Mouse (Mus musculus) hindbrain, postnatal 0 days (tissue): ENCODE measurements around the gene Abca8b. TPM values are rescaled to one million over a fixed set of nuclear protein-coding genes. Genes with fewer than 3 reads are reported as not detected.
"Not testable (repeated sequence)": the region's sequence is repeated elsewhere in the genome, so short reads cannot be mapped to it uniquely, and the experiment has no call there.

Experiments used
- ATAC-seq: fragments of 200-750 bp; cut with Nextera tagmentation; 2 replicates; pipeline ENCODE4 v1.8.0; 2017; ENCODE audit warnings: mild to moderate bottlenecking, moderate TSS enrichment, moderate library complexity
- DNase-seq: peaks from one replicate; pipeline ENCODE4 v3.0.0-alpha.2; 2015; ENCODE audit warnings: low spot score
- H3K27ac ChIP-seq: fragments of 300-500 bp; sonication (generic); 2 replicates; pipeline ENCODE4 v1.5.1; 2014; ENCODE audit warnings: mild to moderate bottlenecking
- H3K27me3 ChIP-seq: fragments of 300-500 bp; sonication (generic); 2 replicates; pipeline ENCODE4 v1.6.1; 2014; ENCODE audit warnings: low read length, mixed read lengths; ENCODE audit not compliant: insufficient read depth
- H3K36me3 ChIP-seq: fragments of 300-500 bp; sonication (generic); 2 replicates; pipeline ENCODE4 v1.6.1; 2014; ENCODE audit warnings: low read length, mixed read lengths; ENCODE audit not compliant: insufficient read depth
- H3K4me1 ChIP-seq: fragments of 300-500 bp; sonication (generic); 2 replicates; pipeline ENCODE4 v1.6.1; 2014; ENCODE audit warnings: antibody characterized with exemption, low read length, mixed read lengths; ENCODE audit not compliant: insufficient read depth
- H3K4me2 ChIP-seq: fragments of 300-500 bp; sonication (generic); 2 replicates; pipeline ENCODE4 v1.6.1; 2014; ENCODE audit warnings: low read depth, mild to moderate bottlenecking, low read length, moderate library complexity, mixed read lengths
- H3K4me3 ChIP-seq: fragments of 300-500 bp; sonication (generic); 2 replicates; pipeline ENCODE4 v1.5.1; 2014; ENCODE audit warnings: low read length
- H3K9ac ChIP-seq: fragments of 300-500 bp; sonication (generic); replicated peaks from 2 replicates; pipeline ENCODE4 v1.6.1; 2014; ENCODE audit warnings: mild to moderate bottlenecking, low read length, moderate library complexity, mixed read lengths
- H3K9me3 ChIP-seq: fragments of 300-500 bp; sonication (generic); 2 replicates; pipeline ENCODE4 v1.6.1; 2016; ENCODE audit warnings: low read length, mixed read lengths
- CTCF ChIP-seq: IDR thresholded peaks from 2 replicates; pipeline ENCODE4 v1.5.1; 2016; ENCODE audit warnings: antibody characterized with exemption, control low read depth, low read depth
- WGBS: fragments of 180-500 bp; shearing (Covaris S2); extraction: QIAGEN DNeasy Blood & Tissue Kit; methylation state at CpG from one replicate; pipeline ENCODE4 v1.1.7; 2014; 5-methylcytosine and 5-hydroxymethylcytosine counted together
- polyA plus RNA-seq: library from polyadenylated mRNA; unstranded; fragments of >200 nt; fragmentation: Nextera tagmentation; extraction: Ambion mirVana; gene quantifications from 2 replicates; pipeline ENCODE4 v1.2.1, GENCODE M21; 2015
- total RNA-seq: library from RNA; depleted of rRNA; stranded (reverse); fragments of >200 nt; gene quantifications from 2 replicates; pipeline ENCODE4 v1.2.3, GENCODE M21; 2014

The Abca8b gene
- total and polyA plus RNA-seq, 2 experiments from 2014 or later, result 1.0 to 3.0 TPM

DNA sequence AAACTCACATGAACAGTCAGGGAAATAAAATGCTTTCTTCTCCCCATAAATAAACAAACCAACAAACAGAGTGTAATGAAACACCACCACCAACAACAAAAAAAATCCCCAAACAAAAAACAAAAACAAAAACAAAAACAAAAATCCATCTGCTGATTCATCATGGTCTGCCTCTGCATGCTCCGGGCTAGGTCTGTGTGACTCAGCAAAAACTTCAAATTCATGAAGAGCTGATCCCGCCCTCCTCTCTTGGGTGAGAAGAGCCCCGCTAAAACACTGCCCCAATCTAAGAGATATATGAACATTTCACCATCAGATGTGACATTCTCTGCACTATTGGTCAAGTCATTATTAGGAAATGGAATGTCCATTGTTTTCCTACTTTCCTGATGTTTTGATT, 4.4 kb downstream of the Abca8b start:
- no peaks in the 10 kb centered on the region for H3K9me3 ChIP-seq
- no peak overlapping the region for H3K4me3 ChIP-seq
- no peak for DNase-seq
- H3K4me1 ChIP-seq, result no peaks in the 10 kb centered on the region
- H3K4me2 ChIP-seq, result no peak overlapping the region
- no peak for TF ChIP-seq CTCF
- no peaks in the 10 kb centered on the region for H3K36me3 ChIP-seq
- WGBS, result 76% methylated on average over 3 of the region's 3 CpGs
- no peak overlapping the region for H3K9ac ChIP-seq
- no peak overlapping the region for H3K27ac ChIP-seq
- H3K27me3 ChIP-seq, result no peaks in the 10 kb centered on the region
- no peak for ATAC-seq

DNA sequence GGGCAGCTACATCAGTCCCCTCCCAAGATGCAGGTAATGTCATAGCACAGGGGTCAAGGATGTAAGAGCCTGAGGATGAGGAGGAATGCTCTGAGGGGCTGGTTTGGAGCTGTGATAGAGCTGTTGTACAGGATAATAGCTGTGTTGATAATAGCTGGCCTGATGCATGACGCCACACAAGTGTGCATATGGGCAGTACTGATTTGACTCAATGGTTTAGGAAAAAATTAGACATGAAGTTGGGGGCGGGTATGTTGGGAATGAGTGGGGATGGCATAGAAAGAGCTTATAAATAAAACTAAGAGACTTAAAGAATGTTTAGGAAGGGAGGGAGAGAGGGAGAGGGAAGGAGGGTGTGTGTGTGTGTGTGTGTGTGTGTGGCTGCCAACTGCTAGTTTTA, 5.4 kb downstream of the Abca8b start:
- H3K4me3 ChIP-seq, result no peak overlapping the region
- H3K27me3 ChIP-seq, result no peaks in the 10 kb centered on the region
- no peak for TF ChIP-seq CTCF
- H3K4me2 ChIP-seq, result no peak overlapping the region
- 90% methylated on average over 2 of the region's 2 CpGs for WGBS
- no peak overlapping the region for H3K9ac ChIP-seq
- no peaks in the 10 kb centered on the region for H3K36me3 ChIP-seq
- ATAC-seq (no peak), DNase-seq (no peak)
- H3K4me1 ChIP-seq, result no peaks in the 10 kb centered on the region
- H3K9me3 ChIP-seq, result no peaks in the 10 kb centered on the region
- H3K27ac ChIP-seq, result no peak overlapping the region

DNA sequence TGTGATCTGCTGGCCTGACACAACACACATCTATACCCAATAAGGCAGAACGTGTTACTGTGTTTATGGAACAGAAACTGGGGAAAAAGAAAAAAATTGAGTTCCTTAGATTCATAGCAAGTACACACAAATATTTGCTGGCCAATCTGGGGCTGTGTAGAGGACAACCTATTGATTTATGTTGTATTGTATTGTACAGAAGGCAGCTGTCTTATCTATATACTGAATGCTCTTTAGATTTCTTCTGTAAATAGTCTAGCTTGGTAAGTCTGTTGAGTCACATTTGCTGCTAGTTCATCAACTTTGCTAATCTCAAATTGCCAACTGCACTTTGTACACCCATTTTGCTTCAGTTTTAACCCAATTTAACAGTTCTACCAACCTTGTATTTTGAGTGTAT, 7.5 kb downstream of the Abca8b start:
- no peak overlapping the region for H3K9ac ChIP-seq
- no peak overlapping the region for H3K27ac ChIP-seq
- H3K4me3 ChIP-seq, result no peak overlapping the region
- no peak for DNase-seq
- ATAC-seq, result no peak
- H3K9me3 ChIP-seq, result no peaks in the 10 kb centered on the region
- 69% methylated on average over 1 of the region's 1 CpGs for WGBS
- H3K27me3 ChIP-seq, result no peaks in the 10 kb centered on the region
- no peaks in the 10 kb centered on the region for H3K36me3 ChIP-seq
- no peak for TF ChIP-seq CTCF
- H3K4me2 ChIP-seq, result no peak overlapping the region
- no peaks in the 10 kb centered on the region for H3K4me1 ChIP-seq

DNA sequence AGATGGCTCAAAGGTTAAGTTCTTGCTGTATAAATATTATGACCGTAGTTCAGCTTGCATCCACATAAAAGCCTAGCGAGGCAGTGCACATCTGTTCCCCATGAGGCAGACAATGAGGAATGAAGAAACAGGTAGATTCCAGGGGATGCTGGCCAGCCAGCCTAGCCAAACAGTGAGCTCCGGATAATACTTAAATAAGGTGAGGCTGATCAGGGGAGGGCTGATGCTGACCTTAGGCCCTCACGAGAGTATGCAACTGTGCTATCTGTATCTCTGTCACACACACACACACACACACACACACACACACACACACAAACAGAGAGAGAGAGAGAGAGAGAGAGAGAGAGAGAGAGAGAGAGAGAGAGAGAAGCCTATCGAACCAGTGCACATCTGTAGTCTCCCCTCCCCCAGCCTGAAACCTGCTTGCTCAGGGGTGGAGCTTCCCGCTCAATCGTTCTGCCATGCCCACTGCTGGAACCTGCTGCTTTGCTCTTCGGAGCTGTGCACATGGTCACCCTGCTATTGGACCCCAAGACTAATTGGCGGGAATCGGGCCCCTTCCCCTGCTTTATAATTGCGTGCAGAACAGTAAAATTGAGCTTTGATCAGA, 8.1 kb downstream of the Abca8b start:
- H3K4me2 ChIP-seq, ATAC-seq, H3K27ac ChIP-seq, H3K4me3 ChIP-seq, H3K9me3 ChIP-seq, H3K36me3 ChIP-seq, H3K27me3 ChIP-seq, DNase-seq, H3K9ac ChIP-seq, H3K4me1 ChIP-seq: not testable (repeated sequence)
- 46% methylated on average over 11 of the region's 11 CpGs for WGBS

DNA sequence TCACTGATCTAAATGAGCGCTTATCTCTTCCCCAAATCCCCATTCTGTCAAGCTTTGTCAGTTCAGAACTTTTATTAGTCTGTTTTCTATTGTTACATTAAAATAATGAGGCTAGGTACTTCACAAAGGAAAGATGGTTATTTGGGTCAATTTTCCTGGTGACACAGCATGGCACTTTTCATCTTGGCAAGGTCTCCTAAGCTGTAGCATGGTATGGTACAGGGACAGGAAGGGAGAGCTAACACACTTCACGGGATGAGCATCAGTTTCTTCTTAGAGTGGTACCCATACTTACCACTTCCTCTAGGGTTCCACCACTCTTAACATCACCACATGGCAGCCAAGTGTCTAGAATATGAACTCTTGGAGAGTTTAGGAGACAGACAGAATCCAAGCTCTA, 13.8 kb downstream of the Abca8b start:
- Histone ChIP-seq H3K4me1 (no peaks in the 10 kb centered on the region), H3K27ac (no peak overlapping the region), H3K4me2 (no peak overlapping the region), H3K27me3 (no peaks in the 10 kb centered on the region), H3K9ac (no peak overlapping the region), H3K9me3 (peaks cover 4% of the 10 kb centered on the region; the same call in 1 of the 2 replicates), H3K4me3 (no peak overlapping the region), H3K36me3 (peaks cover 5% of the 10 kb centered on the region; the same call in 1 of the 2 replicates)
- no peak for DNase-seq
- TF ChIP-seq CTCF, result no peak
- ATAC-seq, result no peak
- WGBS, result 100% methylated on average over 2 of the region's 2 CpGs

DNA sequence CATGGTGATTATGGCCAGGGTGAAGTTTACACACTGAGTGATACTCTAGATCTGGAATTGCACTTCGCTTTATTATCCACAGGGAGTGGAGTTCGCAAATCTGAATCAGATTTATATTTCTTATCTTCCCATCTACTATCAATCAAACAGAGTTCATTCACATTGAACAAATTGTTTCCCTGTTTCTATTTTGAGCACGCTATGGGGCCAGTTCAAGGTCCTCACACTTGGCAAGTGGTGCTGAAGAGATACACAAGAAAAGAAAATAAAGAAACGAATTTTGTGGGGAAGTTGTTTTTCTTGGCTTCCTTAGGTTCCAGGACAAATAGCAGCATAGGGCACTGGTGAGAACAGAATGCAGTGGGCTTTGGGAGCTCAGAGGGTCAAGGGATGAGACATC, 25.1 kb downstream of the Abca8b start:
- no peak for TF ChIP-seq CTCF
- H3K9ac ChIP-seq, result no peak overlapping the region
- no peaks in the 10 kb centered on the region for H3K27me3 ChIP-seq
- no peak overlapping the region for H3K4me3 ChIP-seq
- WGBS, result 78% methylated on average over 4 of the region's 4 CpGs
- H3K4me1 ChIP-seq, result no peaks in the 10 kb centered on the region
- no peaks in the 10 kb centered on the region for H3K9me3 ChIP-seq
- no peaks in the 10 kb centered on the region for H3K36me3 ChIP-seq
- ATAC-seq (no peak), DNase-seq (no peak)
- no peak overlapping the region for H3K4me2 ChIP-seq
- H3K27ac ChIP-seq, result no peak overlapping the region
